Mouse (Mus musculus) E14TG2a.4 (cell line): ENCODE data around the gene Pcbp2.

Experiments
- CTCF ChIP-seq: conservative IDR thresholded peaks from 2 replicates; pipeline ENCODE4 v1.5.1; 2014; ENCODE audit warnings: low read length
- NANOG ChIP-seq: IDR thresholded peaks from 2 replicates; pipeline ENCODE4 v1.6.1; 2014; ENCODE audit warnings: borderline replicate concordance, low read length, mixed read lengths

GRCm38 (mm10) chr15:102471295-102471645 is 931 bp downstream of the Pcbp2 start:
- no peak for TF ChIP-seq CTCF
- no peak for TF ChIP-seq NANOG
